Mouse (Mus musculus) layer of hippocampus, adult 9-11 months (tissue): ENCODE data around the gene Ehd4.

ENCODE experiments used
- DNase-seq: peaks from one replicate; pipeline ENCODE4 v3.0.0; 2022

Gene Ehd4

GRCm38 (mm10) chr2:120142336-120142735 lies 12.1 kb downstream of the Ehd4 start:
- no peak for DNase-seq

DNA sequence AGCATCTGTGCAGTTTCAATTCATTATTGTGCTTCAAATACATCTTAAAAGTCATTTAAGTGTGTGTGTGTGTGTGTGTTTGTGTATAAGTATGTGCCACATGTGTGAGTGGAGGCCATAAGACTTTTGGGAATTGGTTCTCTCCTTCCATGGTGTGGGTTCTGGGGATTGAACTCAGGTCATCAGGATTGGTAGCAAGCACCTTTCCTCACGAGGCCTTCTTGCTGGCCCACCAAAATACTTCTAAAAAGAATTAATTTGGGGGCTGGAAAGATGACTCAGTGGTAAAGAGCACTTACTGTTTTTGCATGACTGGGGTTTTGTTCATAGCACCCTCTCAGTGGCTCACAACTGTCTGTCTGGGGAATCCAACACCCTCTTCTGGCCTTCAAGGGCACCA lies 12.7 kb downstream of the Ehd4 start:
- no peak for DNase-seq

- DNase-seq: no peak
Observed at GRCm38 (mm10) chr2:120140326-120140725, 14.1 kb downstream of the Ehd4 start.

GRCm38 (mm10) chr2:120139091-120139490 lies 15.3 kb downstream of the Ehd4 start:
- no peak for DNase-seq

DNA sequence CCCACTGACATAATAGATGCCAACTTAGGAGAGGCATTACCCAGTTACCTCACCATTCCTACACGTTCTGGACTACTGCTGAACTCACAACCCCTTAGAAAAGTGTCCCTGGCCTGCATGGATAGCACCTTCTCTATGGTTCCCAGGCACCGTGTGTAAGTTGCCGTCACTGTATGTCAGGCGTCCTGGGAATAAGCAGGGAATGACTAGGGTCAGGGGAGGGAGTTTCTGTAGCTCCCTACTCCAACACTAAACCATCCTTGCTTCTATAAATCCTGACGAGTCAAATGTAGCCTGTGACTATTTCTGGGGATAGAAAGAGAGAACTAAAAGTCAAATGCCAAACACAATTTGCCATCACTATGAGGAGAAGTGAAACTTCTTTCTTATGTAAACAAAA lies 17.1 kb downstream of the Ehd4 start:
- no peak for DNase-seq

DNA sequence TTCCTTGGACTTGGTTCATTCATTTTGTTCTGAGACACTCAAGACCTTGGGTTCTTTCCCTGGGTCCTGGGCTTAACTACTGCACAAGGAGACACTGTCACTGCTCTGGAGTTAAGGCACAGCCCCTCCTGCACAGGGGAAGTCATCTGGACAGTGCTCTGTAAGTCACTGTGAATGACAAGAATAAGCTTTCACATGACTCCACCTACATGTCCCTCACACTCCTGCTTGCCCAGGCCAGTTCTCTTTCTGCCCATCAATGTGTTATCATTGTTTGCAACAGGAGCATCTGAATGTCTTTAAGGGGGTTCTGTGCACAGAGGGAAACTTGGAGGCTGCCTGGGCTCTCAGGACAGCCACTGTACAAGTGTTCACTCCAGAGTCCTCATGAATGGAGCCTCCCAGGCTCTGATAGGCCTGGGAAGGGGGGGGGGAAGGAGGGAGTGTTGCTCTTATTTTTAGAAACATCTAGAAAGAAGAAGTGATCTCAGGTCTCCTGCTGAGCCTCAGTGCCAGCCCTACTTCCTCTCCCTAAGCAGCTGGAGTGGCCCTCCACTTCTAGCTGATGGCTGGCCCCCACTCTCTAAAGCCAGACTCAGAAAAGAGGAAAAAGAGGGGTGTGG lies 19.8 kb downstream of the Ehd4 start:
- peak; percentile 68 for DNase-seq

DNA sequence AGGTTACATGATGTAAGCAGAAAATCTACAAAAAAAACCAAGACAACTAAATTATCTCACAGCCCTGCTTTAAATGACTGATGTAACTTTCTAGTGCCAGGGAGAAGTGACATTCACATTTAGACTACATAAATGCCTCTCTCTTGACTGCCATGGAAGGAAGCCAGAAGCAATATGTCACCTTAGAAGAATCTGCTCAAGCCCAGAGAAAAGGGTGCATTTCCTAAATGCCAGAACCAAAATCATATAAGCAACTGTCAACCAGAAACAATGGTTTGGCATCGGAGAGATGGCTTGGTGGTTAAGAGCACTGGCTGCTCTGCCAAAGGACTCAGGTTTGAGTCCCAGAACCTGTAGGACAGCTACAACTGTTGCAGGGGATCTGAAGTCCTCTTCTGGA lies 22.5 kb downstream of the Ehd4 start:
- no peak for DNase-seq

GRCm38 (mm10) chr2:120129252-120129908 lies 25.0 kb downstream of the Ehd4 start:
- no peak for DNase-seq

DNA sequence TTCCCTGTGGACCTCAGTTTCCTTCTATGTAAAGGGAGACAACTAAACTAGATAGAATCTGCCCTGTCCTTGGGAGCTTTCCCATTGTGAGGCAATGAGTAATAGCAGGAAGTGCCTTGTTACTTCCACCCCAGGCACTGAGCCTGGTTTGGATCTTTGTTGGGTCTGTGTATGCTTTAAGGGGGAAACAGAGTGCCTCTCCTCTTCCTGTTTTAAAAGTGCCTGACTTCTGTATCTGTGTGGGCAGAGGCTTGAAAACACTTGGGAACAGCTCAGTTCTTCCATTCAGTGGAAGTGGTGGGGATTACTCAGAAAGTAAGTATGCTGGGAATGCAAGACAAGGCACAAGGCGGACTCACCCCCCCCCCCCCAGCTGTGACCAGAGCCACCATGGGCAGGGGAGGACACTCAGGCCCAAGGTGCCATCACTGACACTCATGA lies 25.8 kb downstream of the Ehd4 start:
- peak; percentile 27 for DNase-seq

- no peak for DNase-seq
Observed at GRCm38 (mm10) chr2:120128011-120128410, 26.4 kb downstream of the Ehd4 start.

DNA sequence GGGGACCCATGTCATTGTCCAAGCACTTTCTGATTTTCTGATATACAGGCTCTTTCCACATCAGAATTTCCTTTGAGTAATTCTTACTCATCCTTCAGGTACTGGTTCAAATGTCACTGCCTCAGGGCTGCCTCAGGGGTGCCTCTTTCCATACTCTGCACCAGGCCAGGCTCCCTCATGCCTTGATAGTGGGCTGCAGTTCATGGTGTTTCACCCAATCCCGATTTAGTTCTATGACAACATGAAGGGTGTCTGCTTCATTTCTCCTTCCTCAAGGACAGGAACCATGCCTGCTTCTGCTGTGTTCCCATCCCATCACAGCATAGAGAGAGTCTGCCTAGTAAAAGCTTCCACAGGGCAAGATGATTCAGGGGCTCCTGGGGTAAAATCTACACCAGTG lies 27.5 kb downstream of the Ehd4 start:
- no peak for DNase-seq

DNA sequence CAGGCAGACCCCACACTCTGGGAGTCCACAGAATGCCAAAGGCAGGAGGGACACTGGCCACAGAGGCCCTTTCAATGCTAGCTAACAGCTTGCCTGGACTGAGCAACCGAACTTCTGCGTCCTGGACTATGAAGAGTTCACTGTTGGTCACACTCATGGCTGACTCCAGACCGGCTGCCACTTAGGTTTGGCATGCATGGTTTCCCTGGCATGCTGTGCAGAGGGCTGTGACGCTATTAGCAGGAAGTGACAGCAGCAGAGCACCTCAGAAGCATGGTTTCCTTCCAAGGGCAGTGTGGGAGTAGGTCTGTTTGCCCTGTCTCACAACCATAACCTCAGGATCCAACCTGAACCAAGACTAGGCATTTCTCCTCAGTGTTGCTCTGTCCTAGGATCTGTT lies 28.0 kb downstream of the Ehd4 start:
- no peak for DNase-seq

DNA sequence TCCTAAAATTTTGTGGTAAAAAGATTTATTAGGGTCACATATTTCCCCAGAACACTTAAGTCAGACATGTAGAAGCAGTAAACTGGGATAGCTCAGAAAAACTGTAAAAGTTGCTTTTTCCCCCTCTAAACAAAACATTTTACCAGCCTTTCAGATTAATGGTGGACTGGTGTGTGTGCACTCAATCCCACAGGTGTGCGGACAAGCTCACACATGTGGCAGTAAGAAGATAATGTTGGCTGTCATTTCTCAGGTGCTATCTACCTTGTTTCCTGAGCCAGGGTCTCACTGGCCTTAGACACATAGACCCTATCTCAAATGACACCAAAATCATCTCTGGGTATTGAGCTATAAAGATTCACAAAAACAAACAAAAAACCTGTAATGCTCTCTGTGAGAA lies 28.9 kb downstream of the Ehd4 start:
- no peak for DNase-seq

- no peak for DNase-seq
Observed at GRCm38 (mm10) chr2:120124946-120125345, 29.5 kb downstream of the Ehd4 start.

GRCm38 (mm10) chr2:120124096-120124495 lies 30.3 kb downstream of the Ehd4 start:
- DNase-seq: no peak

GRCm38 (mm10) chr2:120122983-120123382 lies 31.4 kb downstream of the Ehd4 start:
- DNase-seq: no peak

DNA sequence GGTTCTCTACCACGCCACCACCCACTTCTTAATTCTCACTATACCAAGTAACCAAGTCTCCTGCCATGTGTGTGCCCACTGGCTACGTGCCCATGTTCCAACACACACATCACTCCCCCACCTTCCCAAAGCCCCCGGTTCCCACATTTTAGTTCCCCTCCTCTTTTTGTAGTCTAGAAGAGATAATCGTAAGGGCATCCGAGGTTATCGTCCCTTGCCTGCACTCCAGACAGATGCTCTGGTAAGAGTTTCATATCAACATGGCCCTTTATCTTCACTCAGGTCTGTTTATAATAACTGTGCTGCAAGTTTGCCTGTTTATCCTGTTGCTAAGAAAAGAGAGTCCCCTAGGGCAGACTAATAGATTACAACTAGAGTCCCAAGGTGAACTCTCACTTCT lies 37.1 kb downstream of the Ehd4 start:
- no peak for DNase-seq

- DNase-seq: no peak
Observed at GRCm38 (mm10) chr2:120116362-120116761, 38.0 kb downstream of the Ehd4 start.

DNA sequence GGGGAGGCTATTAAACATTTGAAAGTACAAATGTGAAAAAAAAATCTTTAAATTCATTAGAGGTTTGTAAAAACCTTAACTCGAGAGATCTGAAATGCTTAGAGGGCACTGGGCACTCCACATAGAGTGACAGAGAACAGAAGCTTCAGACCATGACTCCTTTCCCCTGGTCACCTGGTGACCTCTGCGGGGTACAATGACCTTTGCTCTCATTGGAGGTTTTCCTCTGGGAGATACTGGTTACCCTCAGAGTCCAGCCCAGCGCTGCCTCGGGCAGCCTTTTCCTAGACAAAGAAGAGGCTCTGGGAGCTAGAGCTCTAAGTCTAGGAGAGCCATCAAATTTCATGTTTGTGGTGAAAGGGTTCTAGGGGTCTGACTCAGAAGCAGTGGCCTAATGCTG lies 39.4 kb downstream of the Ehd4 start:
- DNase-seq: no peak

DNA sequence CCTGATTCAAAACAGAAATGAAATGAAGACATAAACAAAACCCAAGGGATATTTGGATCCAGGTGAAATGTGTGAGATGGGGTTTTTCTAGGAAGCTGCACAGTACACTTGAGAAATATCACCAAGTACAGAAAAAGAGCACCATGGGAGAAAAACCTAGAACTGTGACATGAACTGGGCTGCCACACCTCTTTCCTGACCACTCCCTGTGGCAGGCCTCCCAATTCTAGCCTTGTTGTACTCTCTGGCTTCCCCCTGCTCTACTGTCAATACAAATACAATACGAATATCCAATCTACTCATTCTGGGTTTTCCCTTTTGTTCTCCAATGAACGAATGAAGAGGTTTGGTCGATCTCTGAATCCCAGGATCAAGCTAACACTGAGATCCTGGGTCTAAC lies 40.4 kb downstream of the Ehd4 start:
- DNase-seq: no peak

- DNase-seq: no peak
Observed at GRCm38 (mm10) chr2:120113476-120113875, 40.9 kb downstream of the Ehd4 start.

DNA sequence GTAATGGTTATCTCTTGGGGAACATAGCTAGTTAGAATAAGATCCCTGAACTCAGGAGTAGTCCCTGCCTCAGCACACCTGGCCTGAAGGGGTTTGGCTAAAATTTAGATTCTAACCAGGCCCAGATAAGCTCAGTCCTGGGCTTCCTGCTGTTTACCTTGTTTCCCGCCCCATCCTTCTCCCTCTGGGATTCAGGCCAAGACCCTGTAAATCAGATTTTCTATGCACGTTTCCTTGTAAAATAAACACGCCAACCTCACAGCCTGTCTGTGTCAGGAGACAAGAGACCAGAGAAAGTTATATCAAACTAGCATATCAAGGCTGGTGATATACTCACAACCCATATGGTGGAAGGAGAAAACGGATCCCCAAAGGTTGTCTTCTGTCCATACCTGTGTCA lies 42.8 kb downstream of the Ehd4 start:
- no peak for DNase-seq

GRCm38 (mm10) chr2:120111172-120111571 lies 43.2 kb downstream of the Ehd4 start:
- DNase-seq: no peak

- DNase-seq: no peak
Observed at GRCm38 (mm10) chr2:120108077-120108476, 46.3 kb downstream of the Ehd4 start.

GRCm38 (mm10) chr2:120107446-120107845 lies 47.0 kb downstream of the Ehd4 start:
- DNase-seq: no peak
